Mouse (Mus musculus) spleen, adult 12 weeks (tissue): Measurements from ENCODE around the gene Rnf167.

Source experiments
- DNase-seq: peaks from one replicate; pipeline ENCODE4 v3.0.0; 2022; ENCODE audit warnings: low spot score

The Rnf167 gene

DNA sequence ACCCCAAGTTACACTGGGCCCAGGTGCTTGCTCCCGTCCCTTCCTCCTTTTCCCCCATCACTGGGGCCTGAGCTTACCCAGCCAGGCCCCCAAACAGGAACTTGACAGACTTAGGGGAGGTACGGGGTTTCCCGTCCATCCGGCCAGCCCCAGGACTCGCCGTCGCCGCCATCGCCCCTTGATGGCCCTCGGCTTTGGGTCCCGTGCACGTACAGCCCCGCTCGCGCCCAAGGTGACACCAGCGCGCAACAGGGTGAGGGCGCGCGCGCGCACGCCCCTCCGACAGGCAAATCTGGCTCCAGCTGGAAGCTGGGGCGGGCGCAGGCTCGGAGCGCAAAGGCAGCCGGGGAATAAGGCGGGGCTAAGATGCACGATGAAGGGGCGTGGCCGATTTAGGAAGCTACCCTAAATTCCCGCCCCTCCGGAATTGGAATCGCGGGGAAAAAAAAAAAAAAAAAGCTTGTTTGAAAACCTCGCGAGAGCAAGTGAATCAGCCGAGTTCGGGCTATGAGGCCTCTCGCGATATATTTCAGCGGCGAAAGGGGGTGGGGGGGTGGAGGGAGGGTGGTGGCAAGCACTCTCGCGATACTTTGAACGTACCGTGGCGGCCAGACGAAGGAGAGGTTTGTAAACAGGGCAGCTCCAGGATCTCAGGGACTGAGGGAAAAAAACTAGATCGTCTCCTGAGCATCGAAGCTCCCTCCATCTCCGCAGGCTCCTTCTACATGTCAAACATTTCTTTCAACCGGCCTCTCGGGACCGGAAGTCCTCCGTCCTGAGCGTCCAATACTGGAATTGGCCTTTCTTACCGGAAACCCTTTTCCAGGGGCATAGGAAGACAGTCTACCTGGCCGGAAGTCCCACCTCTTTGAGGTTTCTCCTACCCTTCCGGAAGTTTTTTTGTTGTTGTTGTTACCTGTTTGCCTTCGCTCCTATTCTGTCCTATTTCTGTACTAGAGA, at the start of gene Rnf167, which contains the start of gene Slc25a11:
Gene Rnf167 (plus strand): TSS at position 545 of the 960 bp plus-strand sequence.
Gene Slc25a11 (minus strand): TSS at position 789 of the 960 bp plus-strand sequence.
- DNase-seq: peak; percentile 91

DNA sequence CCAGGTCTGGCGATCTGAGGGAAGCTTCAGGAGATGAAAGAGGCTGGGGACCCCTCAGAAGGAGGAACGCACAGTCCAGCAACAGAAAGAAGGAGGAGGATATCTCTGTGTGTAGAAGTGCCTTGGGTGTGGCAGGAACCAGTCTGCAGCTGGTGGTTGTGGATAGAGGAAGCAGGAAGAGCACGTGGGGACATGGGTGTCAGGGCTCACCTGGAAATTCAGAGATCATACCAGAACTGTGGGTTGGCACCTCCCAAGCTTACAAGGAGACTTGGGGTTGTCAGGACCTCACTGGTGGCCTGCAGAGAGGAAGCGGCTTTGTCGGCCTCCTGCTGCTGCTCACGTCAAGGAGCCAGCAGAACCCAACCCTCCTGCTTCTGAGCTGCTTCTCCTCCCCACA, 49.7 kb upstream of the Rnf167 start:
- no peak for DNase-seq

DNA sequence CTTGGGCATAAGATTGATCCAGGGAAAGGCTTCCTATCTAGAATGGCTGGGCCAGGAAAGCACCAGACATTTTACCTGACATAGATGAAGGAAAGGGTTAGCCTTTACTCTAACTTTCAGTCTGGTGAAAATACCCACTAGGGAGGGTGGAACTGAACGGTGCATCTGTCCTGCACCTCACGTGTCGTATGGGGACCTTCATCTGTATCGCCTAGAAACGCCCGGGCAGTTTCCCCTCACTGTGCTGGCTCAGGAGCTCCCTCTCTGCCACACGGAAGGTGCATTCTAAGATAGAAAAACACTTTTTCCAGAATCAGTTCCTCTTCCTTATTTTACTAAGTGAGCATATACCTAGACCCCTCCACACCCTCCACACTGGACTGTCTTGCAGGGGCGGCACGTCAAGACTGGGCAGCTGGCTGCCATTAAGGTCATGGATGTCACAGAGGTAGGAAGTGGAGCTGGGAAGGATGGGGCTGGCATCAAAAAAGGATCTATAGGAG, 48.5 kb upstream of the Rnf167 start:
- no peak for DNase-seq

DNA sequence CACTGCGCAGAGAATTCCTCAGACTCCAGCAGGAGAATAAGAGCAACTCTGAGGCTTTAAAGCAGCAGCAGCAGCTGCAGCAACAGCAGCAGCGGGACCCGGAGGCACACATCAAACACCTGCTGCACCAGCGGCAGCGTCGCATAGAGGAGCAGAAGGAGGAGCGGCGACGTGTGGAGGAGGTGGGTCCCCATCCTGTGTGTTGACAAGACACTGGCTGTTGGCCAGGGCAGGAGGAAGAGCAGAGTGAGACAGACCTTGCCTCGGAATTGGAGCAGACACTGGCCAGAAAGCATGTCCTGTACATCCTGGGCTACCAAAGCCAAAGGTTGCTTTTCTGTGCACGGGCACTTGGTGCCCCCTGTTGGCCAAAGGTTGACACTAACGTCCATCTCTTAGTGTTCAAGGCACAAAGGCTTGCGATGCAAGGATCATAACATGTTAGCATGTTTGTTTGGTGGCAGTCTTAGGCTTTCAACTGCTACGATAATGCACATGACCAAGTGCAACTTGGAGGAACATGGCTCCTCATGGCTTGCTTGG, 41.9 kb upstream of the Rnf167 start:
- DNase-seq: peak; percentile 44

DNA sequence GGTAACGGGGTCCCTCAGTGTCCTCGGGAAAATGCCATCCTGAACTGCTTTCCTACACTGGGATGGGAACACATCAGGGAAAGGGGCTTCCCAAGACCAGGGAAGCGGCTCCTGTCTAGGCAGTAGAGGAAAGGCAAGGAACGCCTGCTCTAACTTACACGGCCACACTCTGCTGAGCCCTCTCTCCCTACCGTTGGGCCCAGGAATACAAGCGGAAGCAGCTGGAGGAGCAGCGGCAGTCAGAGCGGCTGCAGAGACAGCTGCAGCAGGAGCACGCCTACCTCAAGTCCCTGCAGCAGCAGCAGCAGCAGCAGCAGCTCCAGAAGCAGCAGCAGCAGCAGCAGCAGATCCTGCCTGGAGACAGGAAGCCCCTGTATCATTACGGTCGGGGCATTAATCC, 40.3 kb upstream of the Rnf167 start:
- no peak for DNase-seq

DNA sequence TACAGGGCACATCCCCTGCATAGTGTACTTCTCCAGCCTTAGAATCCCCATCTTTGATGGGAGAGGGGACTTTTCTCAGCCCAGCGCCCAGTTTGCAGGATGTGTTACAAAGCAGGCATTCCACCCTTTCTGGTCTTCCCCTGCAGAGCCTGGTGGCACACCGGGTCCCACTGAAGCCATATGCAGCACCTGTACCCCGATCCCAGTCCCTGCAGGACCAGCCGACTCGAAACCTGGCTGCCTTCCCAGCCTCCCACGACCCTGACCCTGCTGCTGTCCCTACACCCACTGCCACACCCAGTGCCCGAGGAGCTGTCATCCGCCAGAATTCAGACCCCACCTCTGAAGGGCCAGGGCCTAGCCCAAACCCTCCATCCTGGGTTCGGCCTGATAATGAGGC, 39.4 kb upstream of the Rnf167 start:
- DNase-seq: no peak

DNA sequence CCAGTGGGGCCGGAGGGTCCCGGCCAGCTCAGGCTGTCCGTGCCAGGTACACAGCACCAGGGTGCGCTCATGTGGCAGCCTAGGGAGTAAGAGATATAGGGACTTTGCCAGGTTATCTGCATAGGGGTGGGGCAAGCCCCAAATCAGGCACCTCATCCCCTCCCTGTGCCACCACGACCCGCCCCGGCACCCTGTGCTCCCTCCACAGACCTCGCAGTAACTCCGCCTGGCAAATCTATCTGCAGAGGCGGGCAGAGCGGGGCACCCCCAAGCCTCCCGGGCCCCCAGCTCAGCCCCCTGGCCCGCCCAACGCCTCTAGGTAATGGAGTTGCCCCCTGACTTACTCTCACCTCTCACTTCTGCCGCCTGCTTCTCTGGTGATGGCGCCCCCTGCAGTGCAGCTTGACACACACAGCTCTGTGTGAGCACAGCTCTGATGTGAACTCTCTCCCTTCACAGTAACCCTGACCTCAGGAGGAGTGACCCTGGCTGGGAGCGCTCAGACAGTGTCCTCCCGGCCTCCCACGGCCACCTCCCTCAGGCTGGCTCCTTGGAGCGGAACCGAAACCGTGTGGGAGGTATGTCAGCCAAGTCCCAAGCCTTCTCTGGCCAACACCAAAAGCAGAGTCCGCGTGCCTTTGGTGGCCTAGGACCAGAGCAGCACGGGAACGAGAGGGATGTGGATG, 38.5 kb upstream of the Rnf167 start:
- DNase-seq: no peak

DNA sequence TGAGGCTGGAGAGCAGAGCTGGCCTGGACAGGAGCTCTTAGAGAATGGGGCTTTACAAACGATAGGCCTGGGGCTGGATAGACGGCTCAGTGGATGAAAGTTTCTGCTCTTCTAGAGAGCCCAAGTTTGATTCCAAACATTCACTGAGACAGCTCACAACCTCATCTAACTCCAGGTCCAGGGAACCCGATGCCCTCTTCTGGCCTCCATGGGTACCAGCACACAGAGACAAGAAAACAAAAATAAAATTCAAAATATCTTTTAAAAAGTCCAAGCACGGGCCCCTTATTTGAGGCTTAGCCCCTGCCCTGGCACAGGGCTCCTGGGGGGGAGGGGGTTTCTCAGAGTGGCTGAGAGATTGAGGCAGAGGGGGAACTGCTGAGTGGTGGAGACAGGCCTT, 36.3 kb upstream of the Rnf167 start:
- DNase-seq: no peak

DNA sequence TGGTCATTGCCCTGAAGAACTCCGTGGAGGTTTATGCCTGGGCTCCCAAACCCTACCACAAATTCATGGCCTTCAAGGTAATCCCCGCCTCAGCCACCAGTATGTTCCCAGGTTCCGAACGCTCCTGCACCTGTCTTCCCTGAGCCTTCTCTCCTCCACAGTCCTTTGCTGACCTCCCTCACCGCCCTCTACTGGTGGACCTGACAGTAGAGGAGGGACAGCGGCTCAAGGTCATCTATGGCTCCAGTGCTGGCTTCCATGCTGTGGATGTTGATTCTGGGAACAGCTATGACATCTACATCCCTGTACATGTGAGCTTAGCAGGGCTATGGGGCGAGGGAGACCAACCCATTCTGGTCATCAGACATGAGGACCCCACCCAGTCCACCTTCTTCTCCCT, 34.5 kb upstream of the Rnf167 start:
- DNase-seq: no peak

DNA sequence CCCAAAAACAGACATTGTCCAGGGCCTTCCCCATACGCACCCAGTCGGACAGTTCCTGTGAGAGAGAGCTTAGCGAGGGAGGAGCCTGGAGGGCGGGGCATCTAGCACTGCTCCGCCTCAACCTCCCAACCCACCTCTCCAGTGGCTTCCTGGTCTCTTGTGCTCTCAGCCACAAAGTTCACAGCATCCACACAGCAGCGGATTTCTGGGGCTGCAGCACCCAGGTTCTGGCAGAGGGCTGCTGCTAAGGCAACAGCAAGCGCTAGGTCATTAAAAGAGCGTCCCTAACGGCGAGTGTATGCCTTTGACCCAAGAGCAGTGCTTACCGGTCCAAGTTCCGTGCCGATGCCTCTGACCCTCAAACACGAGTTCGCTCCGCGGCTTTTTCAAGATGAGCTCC, 32.0 kb upstream of the Rnf167 start:
- DNase-seq: peak; percentile 51

DNA sequence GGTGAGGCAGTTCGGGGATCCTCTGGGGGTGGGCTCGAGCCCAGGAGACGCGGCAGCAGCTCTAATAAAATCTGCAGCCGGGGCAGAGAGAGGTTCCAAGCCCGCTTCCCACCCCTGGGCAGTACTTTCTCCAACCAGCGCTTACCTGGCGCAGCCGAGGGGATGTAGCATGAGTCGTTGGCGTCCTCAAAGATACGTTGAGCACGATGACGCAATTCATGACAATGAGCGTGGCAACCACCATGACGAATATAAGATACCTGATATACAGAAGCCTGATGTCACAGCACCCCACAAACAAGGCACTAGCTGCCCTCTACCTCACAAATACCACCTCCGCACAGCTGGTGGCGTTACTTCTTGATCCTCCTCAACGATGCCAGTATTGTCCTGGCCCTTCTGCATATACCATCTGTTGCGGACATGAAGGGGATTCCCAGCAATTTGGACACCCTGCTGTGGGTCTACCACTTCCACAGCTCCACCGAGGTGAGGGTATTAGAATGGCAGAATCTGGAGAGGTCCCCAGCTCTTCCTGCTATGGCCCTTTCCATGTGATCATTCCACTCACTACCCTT, 31.4 kb upstream of the Rnf167 start, which contains the start of gene 4930544D05Rik:
Gene 4930544D05Rik (plus strand): TSS at position 333 of the 578 bp plus-strand sequence.
- no peak for DNase-seq

DNA sequence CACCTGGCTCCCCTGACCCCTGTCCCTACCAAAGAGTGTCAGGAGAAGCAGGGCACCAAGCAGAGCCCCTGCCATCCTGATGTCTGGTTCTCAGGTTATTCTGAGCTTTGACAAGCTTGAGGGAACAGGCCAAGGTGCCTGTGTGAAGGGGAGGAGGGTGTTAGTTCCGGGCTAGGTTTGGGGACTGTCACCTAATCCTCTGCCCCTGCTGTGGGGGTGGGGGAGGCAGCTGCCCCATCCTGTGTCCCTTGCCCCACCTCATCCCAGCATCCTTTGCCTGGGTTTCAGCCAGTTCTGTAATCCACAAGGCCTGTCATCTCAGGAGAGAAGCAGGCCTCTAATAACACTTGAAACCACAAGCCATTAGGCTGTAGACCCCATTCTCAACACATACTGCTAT, 27.9 kb upstream of the Rnf167 start, which contains the start of gene Chrne:
Gene Chrne (minus strand): TSS at position 116 of the 400 bp plus-strand sequence.
- DNase-seq: no peak

DNA sequence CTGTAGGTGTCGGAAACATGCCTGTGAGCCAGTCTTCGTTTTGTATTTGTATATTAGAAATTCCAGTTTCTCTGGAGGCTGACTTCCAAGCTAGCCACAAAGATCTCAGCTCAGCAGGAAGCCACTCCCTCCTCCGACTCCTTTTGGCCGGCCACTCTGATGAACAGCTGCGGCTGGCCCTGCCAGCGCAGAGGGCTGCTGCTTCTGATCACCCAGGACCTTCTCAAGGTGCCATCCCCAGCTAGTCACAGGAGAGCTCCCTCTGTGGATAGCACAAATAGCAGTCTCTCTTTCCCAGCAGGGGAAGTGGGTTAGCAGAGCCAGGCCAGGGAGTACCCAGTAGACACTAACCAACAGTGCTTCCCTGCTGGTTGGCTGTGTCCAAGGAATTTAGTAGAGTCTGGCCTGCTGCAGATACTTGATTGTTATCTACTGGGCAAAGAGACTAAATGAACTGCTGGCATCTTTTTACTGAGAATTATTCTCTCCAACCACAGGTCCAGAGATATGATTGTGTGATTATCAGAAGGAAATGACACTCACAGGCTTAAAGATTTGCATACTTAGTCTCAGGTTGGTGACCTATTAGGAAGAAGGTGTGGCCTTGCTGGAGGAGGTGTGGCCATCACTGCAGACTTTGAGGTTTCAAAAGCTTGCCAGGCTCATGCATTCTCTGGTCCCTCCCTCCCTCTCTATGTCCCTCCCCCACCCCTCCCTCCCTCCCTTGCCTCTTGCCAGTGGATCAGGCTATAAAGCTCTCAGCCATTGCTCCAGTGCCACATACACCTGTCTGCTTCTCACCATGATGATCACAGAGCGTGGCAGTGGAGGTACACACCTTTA, 24.8 kb upstream of the Rnf167 start:
- no peak for DNase-seq

DNA sequence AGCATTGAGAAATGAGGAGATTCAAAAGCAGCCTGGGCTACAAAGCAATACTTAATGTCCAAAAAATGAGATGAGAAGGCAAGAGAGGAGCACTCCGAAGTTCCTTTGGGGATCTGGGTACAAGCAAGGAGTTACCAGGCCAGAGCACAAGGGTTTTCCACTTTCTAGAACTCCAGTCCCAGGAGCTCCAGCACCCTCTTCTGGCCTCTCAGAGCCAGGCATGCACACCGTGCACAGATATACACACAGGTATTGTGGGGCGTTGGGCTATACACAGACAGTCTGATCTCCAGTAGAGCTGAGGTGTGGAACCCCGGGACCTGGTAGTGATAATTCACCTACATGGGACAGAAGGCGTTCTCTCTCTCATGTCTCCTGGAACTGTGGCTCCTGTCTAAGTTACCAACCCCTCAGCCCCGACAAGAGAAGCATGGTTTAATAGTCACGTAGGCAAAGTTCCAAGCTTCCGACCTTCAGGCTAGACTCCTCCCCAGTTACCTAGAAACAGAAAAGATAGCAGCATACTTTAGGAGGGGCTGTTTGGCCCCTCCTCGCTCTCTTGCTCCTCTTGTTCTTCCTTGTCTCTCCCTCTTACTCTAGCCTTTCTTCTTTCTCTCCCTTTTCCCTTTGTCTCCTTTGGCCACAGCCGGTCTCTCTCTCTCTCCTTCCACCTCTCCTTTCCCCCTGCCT, 23.8 kb upstream of the Rnf167 start:
- DNase-seq: no peak

DNA sequence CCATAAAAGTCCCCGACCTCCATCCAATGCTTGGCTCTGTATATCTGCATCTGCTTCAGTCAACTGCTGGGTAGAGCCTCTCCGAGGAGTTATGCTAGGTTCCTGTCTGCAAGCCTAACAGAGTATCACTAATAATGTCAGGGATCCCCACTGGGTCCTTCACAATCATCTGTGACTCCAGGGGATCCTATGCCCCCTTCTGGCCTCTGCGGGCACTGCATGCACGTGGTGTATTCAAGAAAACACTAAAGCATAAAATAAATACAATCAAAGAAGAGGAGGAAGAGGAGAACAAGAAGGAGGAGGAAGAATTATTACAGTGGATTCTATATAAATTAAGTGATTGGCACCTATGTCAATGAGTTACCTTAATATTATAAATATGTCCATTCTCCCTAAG, 21.6 kb upstream of the Rnf167 start:
- peak; percentile 56 for DNase-seq

DNA sequence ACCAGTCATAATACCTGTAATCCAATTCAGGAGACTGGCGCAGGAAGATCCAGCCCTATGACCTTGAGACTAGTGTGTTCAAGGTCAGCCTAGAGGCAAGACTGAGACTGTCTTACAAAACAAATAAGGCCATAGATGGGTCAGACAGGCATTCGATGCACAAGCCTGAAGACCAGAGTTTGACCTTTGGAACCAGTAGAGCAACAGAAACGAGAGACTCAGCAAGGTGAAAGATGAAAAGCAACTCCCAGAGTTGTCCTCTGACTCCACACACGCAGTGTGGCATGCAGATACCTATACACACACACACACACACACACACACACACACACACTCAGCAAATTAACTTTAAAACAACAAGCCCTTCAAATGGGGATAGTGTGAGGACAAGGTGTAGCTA, 20.2 kb upstream of the Rnf167 start:
- DNase-seq: no peak

DNA sequence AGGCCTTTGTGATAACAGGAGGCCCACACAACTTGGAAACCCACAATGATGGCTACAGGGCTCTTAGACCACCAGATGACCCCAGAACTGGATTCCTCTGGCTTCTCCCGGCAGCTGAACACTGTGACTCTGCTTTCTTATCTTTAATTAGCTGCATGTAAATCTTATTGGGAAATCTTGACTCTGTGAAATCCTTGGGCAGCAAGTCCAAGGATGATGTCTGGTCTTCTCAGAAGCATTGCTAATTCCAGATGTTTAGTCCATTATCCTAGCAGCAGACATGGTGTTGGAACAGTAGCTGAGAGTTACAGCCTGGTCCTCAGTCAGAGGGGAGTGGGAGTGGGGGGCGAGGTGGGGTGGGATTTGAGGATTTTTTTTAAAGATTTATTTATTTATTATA, 18.6 kb upstream of the Rnf167 start:
- DNase-seq: no peak

DNA sequence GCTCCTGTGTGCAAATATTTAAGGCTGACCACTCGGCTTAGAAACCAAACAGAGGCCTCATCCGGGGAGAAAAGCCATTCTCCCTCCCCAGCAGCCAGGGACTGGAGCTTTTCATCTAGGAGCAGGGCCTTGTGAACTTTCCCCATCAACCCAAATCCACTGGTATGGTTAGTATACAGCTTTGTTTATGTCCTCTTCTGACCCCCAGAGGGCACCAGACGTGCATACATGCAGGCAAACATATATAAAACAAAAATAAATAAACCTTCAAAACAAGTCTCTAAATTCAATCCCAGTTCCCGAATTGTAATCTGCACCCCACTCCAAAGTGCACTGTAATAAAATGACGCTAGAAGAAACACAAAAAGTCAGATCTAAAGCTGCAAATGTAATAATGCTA, 17.5 kb upstream of the Rnf167 start:
- DNase-seq: no peak

DNA sequence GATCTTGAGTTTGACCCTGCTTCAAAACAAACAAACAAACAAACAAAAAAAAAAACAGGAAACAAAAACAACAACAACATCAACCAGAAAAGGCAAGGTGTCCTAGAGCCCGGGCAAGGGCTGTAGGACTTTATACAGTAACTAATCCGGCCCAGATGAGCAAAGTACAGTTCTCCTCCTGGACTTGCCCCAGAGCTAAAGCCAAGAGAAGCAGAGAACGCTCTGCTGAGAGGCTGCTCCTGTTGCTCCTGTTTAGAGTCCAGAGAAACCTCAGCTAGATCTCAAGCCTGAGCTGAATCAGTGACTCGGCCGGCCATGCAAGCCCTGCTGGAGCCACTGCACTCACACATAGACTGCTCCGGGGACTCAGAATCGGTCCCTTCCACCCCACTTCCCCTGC, 16.9 kb upstream of the Rnf167 start:
- no peak for DNase-seq

DNA sequence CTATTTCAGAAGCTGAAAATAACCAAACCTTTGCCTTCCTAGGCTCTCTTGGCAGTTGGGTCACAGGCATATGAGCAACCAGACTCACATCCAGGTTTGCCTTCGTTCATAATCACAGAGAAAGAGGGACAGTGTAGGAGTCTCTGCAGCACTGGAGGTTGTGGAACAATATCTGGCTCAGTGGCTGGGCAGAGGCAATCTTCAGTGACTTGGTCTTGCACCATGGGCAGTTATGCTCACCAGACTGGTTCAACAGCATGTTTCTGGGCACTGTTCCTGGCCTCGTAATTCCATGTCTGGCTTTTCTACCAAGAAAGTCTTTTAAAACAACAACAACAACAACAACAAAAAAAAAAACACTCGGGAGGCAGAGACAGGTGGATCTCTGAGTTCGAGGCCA, 11.4 kb upstream of the Rnf167 start:
- no peak for DNase-seq

DNA sequence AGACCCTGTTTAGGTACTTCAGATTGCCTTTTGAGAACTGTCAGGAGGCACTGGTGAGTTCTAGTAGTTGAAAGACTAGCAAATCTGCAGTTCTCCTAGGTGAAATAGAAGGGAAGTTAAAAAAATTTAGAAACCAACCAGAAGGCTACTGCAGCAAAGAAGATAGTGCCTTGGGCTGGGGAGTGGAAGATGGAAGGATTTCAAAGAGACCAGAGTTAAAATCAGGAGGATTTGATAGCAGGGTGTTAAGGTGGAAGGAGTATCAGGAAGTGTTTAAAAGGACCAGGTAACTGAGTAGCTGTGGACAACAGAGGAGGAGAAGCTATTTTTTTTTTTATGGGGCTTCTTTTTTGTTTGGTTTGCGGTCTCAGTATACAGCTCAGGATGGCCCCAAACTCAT, 9.3 kb upstream of the Rnf167 start:
- DNase-seq: no peak
